Comparison of ENCODE assay signal across 8 mouse cellular contexts in genomic region chr7:116237157-116237981, GRCm38 (mm10).
DNase-seq lines count a peak whose midpoint lies in the region; ATAC-seq and TF ChIP-seq lines count a peak whose summit lies in the region.

No protein-coding gene starts in this region.

- peak; percentile 53 for ATAC-seq in forebrain, embryonic 14.5 days
- peak; percentile 59 for ATAC-seq in hindbrain, postnatal 0 days
- no peak for ATAC-seq in liver, embryonic 12.5 days
- ATAC-seq in neural tube, embryonic 11.5 days (ENCODE audit: insufficient read depth, low FRiP score, low TSS enrichment): no peak

- peaks cover 90% of the 10 kb centered on the region for H3K4me1 ChIP-seq in E14TG2a.4 (replicated peaks; ENCODE audit: low read depth, low read length)
- peaks cover 36% of the 10 kb centered on the region for H3K4me1 ChIP-seq in forebrain, embryonic 14.5 days (ENCODE audit: control insufficient read depth, insufficient read depth, low read length)
- peaks cover 20% of the 10 kb centered on the region for H3K4me1 ChIP-seq in hindbrain, postnatal 0 days (ENCODE audit: insufficient read depth, low read length)
- peaks cover 13% of the 10 kb centered on the region; the same call in 1 of the 2 replicates for H3K4me1 ChIP-seq in liver, embryonic 12.5 days
- peaks cover 14% of the 10 kb centered on the region for H3K4me1 ChIP-seq in neural tube, embryonic 11.5 days (ENCODE audit: control insufficient read depth, insufficient read depth, low read length)

- peak overlapping the region; percentile 70 for H3K9ac ChIP-seq in forebrain, embryonic 14.5 days (ENCODE audit: low read length)
- peak overlapping the region; percentile 67 for H3K9ac ChIP-seq in hindbrain, postnatal 0 days (replicated peaks; ENCODE audit: low read length)
- no peak overlapping the region for H3K9ac ChIP-seq in liver, embryonic 12.5 days
- H3K9ac ChIP-seq in neural tube, embryonic 11.5 days (ENCODE audit: low read length): peak overlapping the region; percentile 50

- peak overlapping the region; percentile 99 for H3K4me2 ChIP-seq in forebrain, embryonic 14.5 days (ENCODE audit: low read length)
- H3K4me2 ChIP-seq in hindbrain, postnatal 0 days (ENCODE audit: low read depth, low read length): peak overlapping the region; percentile 93
- H3K4me2 ChIP-seq in liver, embryonic 12.5 days: peak overlapping the region; percentile 70
- H3K4me2 ChIP-seq in neural tube, embryonic 11.5 days (ENCODE audit: low read depth): peak overlapping the region; percentile 65

- peak; percentile 46 for DNase-seq in R1 (ENCODE audit: low read depth, low spot score)
- peak; percentile 58 for DNase-seq in forebrain, embryonic 14.5 days (ENCODE audit: low spot score)
- peak; percentile 49 for DNase-seq in hindbrain, postnatal 0 days (ENCODE audit: low spot score)
- peak; percentile 41 for DNase-seq in neural tube, embryonic 11.5 days (ENCODE audit: low spot score)
- DNase-seq in layer of hippocampus, adult 9-10 months (ENCODE audit: low spot score): no peak
- no peak for DNase-seq in gastrocnemius, adult 18-20 months (ENCODE audit: low spot score)

- no peaks in the 10 kb centered on the region for H3K9me3 ChIP-seq in E14TG2a.4 (ENCODE audit: low read length)
- no peaks in the 10 kb centered on the region for H3K9me3 ChIP-seq in forebrain, embryonic 14.5 days (replicated peaks; ENCODE audit: control insufficient read depth, low read length)
- H3K9me3 ChIP-seq in hindbrain, postnatal 0 days (ENCODE audit: low read length): no peaks in the 10 kb centered on the region
- H3K9me3 ChIP-seq in liver, embryonic 12.5 days (replicated peaks): no peaks in the 10 kb centered on the region
- H3K9me3 ChIP-seq in neural tube, embryonic 11.5 days (ENCODE audit: control insufficient read depth, low read length): no peaks in the 10 kb centered on the region

- no peak overlapping the region for H3K27ac ChIP-seq in forebrain, embryonic 14.5 days (ENCODE audit: low read depth, low read length)
- H3K27ac ChIP-seq in hindbrain, postnatal 0 days: peak overlapping the region; percentile 73
- no peak overlapping the region for H3K27ac ChIP-seq in liver, embryonic 12.5 days
- H3K27ac ChIP-seq in neural tube, embryonic 11.5 days (ENCODE audit: low read depth, low read length): no peak overlapping the region

- no peaks in the 10 kb centered on the region for H3K36me3 ChIP-seq in E14TG2a.4 (ENCODE audit: insufficient read depth, low read length)
- H3K36me3 ChIP-seq in forebrain, embryonic 14.5 days (ENCODE audit: control insufficient read depth, insufficient read depth, low read length): no peaks in the 10 kb centered on the region
- no peaks in the 10 kb centered on the region for H3K36me3 ChIP-seq in hindbrain, postnatal 0 days (ENCODE audit: insufficient read depth, low read length)
- no peaks in the 10 kb centered on the region for H3K36me3 ChIP-seq in liver, embryonic 12.5 days
- H3K36me3 ChIP-seq in neural tube, embryonic 11.5 days (ENCODE audit: control insufficient read depth, insufficient read depth, low read length): no peaks in the 10 kb centered on the region

- peak overlapping the region; percentile 82 for H3K4me3 ChIP-seq in E14TG2a.4 (replicated peaks; ENCODE audit: low read length)
- peak overlapping the region; percentile 45 for H3K4me3 ChIP-seq in forebrain, embryonic 14.5 days (ENCODE audit: low read depth, low read length)
- peak overlapping the region; percentile 52 for H3K4me3 ChIP-seq in hindbrain, postnatal 0 days (ENCODE audit: low read length)
- H3K4me3 ChIP-seq in liver, embryonic 12.5 days: peak overlapping the region; percentile 47
- H3K4me3 ChIP-seq in neural tube, embryonic 11.5 days (ENCODE audit: low read depth, low read length): peak overlapping the region; percentile 40

- TF ChIP-seq CTCF in E14TG2a.4 (conservative IDR thresholded peaks at IDR 0.05; ENCODE audit: low read length): no peak
- TF ChIP-seq CTCF in hindbrain, postnatal 0 days (IDR thresholded peaks at IDR 0.05; ENCODE audit: low read depth): no peak

- no peaks in the 10 kb centered on the region for H3K27me3 ChIP-seq in E14TG2a.4 (ENCODE audit: insufficient read depth, low read length)
- no peaks in the 10 kb centered on the region; the same call in 1 of the 2 replicates for H3K27me3 ChIP-seq in forebrain, embryonic 14.5 days (replicated peaks; ENCODE audit: control insufficient read depth, insufficient read depth, low read length)
- no peaks in the 10 kb centered on the region for H3K27me3 ChIP-seq in hindbrain, postnatal 0 days (ENCODE audit: insufficient read depth, low read length)
- H3K27me3 ChIP-seq in liver, embryonic 12.5 days (replicated peaks): peaks cover 62% of the 10 kb centered on the region
- peaks cover 7% of the 10 kb centered on the region for H3K27me3 ChIP-seq in neural tube, embryonic 11.5 days (ENCODE audit: control insufficient read depth, insufficient read depth, low read length)

- 1% methylated on average over 59 of the region's 69 CpGs for WGBS in forebrain, embryonic 14.5 days
- WGBS in hindbrain, postnatal 0 days: under 1% methylated on average over 63 of the region's 69 CpGs
- 3% methylated on average over 67 of the region's 69 CpGs for WGBS in liver, embryonic 12.5 days (ENCODE audit: insufficient replicate concordance)
- WGBS in neural tube, embryonic 11.5 days: 1% methylated on average over 67 of the region's 69 CpGs

Comparison
In these comparisons a context has a peak if more than half of its experiments do, and no peak if none do; other contexts are left out.
1. DNase-seq: peak in R1 (single experiment), forebrain, embryonic 14.5 days (single experiment), hindbrain, postnatal 0 days (single experiment) and neural tube, embryonic 11.5 days (single experiment); none in layer of hippocampus, adult 9-10 months (single experiment) and gastrocnemius, adult 18-20 months (single experiment).
2. ATAC-seq: peak in forebrain, embryonic 14.5 days (single experiment) and hindbrain, postnatal 0 days (single experiment); none in liver, embryonic 12.5 days (single experiment) and neural tube, embryonic 11.5 days (single experiment).
3. Peak in every context shown above with its lines, with median percentiles within 50 percentile points of each other: H3K4me3 ChIP-seq and H3K4me2 ChIP-seq.